Mouse (Mus musculus): ENCODE measurements around the gene Rtf1. TPM values are rescaled to one million over a fixed set of nuclear protein-coding genes. Genes with fewer than 3 reads are reported as not detected.
"Not testable (repeated sequence)": the region's sequence is repeated elsewhere in the genome, so short reads cannot be mapped to it uniquely, and the experiment has no call there.

Gene Rtf1
- polyA plus RNA-seq, 1 experiment from 2014 or later = 39.0 TPM

- H3K4me1 ChIP-seq (ENCODE audit: control insufficient read depth, insufficient read depth, low read length) = no peaks in the 10 kb centered on the region
- ATAC-seq (ENCODE audit: insufficient number of reproducible peaks, insufficient read depth, low FRiP score, low read depth) = no peak
- H3K9ac ChIP-seq (replicated peaks; ENCODE audit: low read depth, low read length) = no peak overlapping the region
- no peaks in the 10 kb centered on the region for H3K9me3 ChIP-seq (ENCODE audit: control insufficient read depth, low read depth, low read length)
- no peak overlapping the region for H3K4me2 ChIP-seq (replicated peaks; ENCODE audit: low read depth, low read length)
- no peaks in the 10 kb centered on the region for H3K27me3 ChIP-seq (ENCODE audit: control insufficient read depth, insufficient read depth, low read length)
- no peak overlapping the region for H3K27ac ChIP-seq (ENCODE audit: low read length)
- WGBS = 87% methylated on average over 2 of the region's 2 CpGs
- no peak overlapping the region for H3K4me3 ChIP-seq (ENCODE audit: low read depth, low read length)
- H3K36me3 ChIP-seq (ENCODE audit: control insufficient read depth, insufficient read depth, low read length) = peaks cover 36% of the 10 kb centered on the region
Observed at GRCm38 (mm10) chr2:119703171-119703570, 28.3 kb downstream of the Rtf1 start.

- no peak for ATAC-seq (ENCODE audit: insufficient number of reproducible peaks, insufficient read depth, low FRiP score, low read depth)
- no peaks in the 10 kb centered on the region for H3K9me3 ChIP-seq (ENCODE audit: control insufficient read depth, low read depth, low read length)
- H3K4me2 ChIP-seq (replicated peaks; ENCODE audit: low read depth, low read length) = no peak overlapping the region
- no peak overlapping the region for H3K4me3 ChIP-seq (ENCODE audit: low read depth, low read length)
- peaks cover 44% of the 10 kb centered on the region for H3K36me3 ChIP-seq (ENCODE audit: control insufficient read depth, insufficient read depth, low read length)
- H3K4me1 ChIP-seq (ENCODE audit: control insufficient read depth, insufficient read depth, low read length) = no peaks in the 10 kb centered on the region
- no peak overlapping the region for H3K9ac ChIP-seq (replicated peaks; ENCODE audit: low read depth, low read length)
- no peaks in the 10 kb centered on the region for H3K27me3 ChIP-seq (ENCODE audit: control insufficient read depth, insufficient read depth, low read length)
- H3K27ac ChIP-seq (ENCODE audit: low read length) = no peak overlapping the region
- WGBS = 77% methylated on average over 3 of the region's 3 CpGs
Observed at GRCm38 (mm10) chr2:119707676-119708075, 32.8 kb downstream of the Rtf1 start.

GRCm38 (mm10) chr2:119710011-119710410 is 35.1 kb downstream of the Rtf1 start:
- no peaks in the 10 kb centered on the region for H3K4me1 ChIP-seq (ENCODE audit: control insufficient read depth, insufficient read depth, low read length)
- no peak overlapping the region for H3K9ac ChIP-seq (replicated peaks; ENCODE audit: low read depth, low read length)
- no peak overlapping the region for H3K4me3 ChIP-seq (ENCODE audit: low read depth, low read length)
- no peaks in the 10 kb centered on the region for H3K9me3 ChIP-seq (ENCODE audit: control insufficient read depth, low read depth, low read length)
- H3K27me3 ChIP-seq (ENCODE audit: control insufficient read depth, insufficient read depth, low read length) = no peaks in the 10 kb centered on the region
- 95% methylated on average over 3 of the region's 3 CpGs for WGBS
- H3K27ac ChIP-seq (ENCODE audit: low read length) = no peak overlapping the region
- no peak for ATAC-seq (ENCODE audit: insufficient number of reproducible peaks, insufficient read depth, low FRiP score, low read depth)
- H3K4me2 ChIP-seq (replicated peaks; ENCODE audit: low read depth, low read length) = no peak overlapping the region
- peaks cover 45% of the 10 kb centered on the region for H3K36me3 ChIP-seq (ENCODE audit: control insufficient read depth, insufficient read depth, low read length)

GRCm38 (mm10) chr2:119715868-119716267 is 41.0 kb downstream of the Rtf1 start:
- H3K4me1 ChIP-seq (ENCODE audit: control insufficient read depth, insufficient read depth, low read length); H3K27me3 ChIP-seq (ENCODE audit: control insufficient read depth, insufficient read depth, low read length); H3K27ac ChIP-seq (ENCODE audit: low read length); H3K4me3 ChIP-seq (ENCODE audit: low read depth, low read length); H3K9ac ChIP-seq (replicated peaks; ENCODE audit: low read depth, low read length); H3K9me3 ChIP-seq (ENCODE audit: control insufficient read depth, low read depth, low read length); ATAC-seq (ENCODE audit: insufficient number of reproducible peaks, insufficient read depth, low FRiP score, low read depth); H3K4me2 ChIP-seq (replicated peaks; ENCODE audit: low read depth, low read length): not testable (repeated sequence)
- WGBS = 93% methylated on average over 2 of the region's 2 CpGs
- H3K36me3 ChIP-seq (ENCODE audit: control insufficient read depth, insufficient read depth, low read length) = peaks cover 50% of the 10 kb centered on the region

GRCm38 (mm10) chr2:119721070-119721469 is 46.2 kb downstream of the Rtf1 start:
- Histone ChIP-seq H3K4me1 (ENCODE audit: control insufficient read depth, insufficient read depth, low read length) (no peaks in the 10 kb centered on the region), H3K27ac (ENCODE audit: low read length) (no peak overlapping the region), H3K9ac (replicated peaks; ENCODE audit: low read depth, low read length) (no peak overlapping the region), H3K4me3 (ENCODE audit: low read depth, low read length) (no peak overlapping the region), H3K36me3 (ENCODE audit: control insufficient read depth, insufficient read depth, low read length) (peaks cover 66% of the 10 kb centered on the region), H3K9me3 (ENCODE audit: control insufficient read depth, low read depth, low read length) (no peaks in the 10 kb centered on the region), H3K27me3 (ENCODE audit: control insufficient read depth, insufficient read depth, low read length) (no peaks in the 10 kb centered on the region), H3K4me2 (replicated peaks; ENCODE audit: low read depth, low read length) (no peak overlapping the region)
- 96% methylated on average over 8 of the region's 8 CpGs for WGBS
- ATAC-seq (ENCODE audit: insufficient number of reproducible peaks, insufficient read depth, low FRiP score, low read depth) = no peak

- H3K4me3 ChIP-seq (ENCODE audit: low read depth, low read length) = no peak overlapping the region
Observed at GRCm38 (mm10) chr2:119727762-119728416, 53.0 kb downstream of the Rtf1 start.

GRCm38 (mm10) chr2:119730735-119731134 is 55.9 kb downstream of the Rtf1 start:
- Histone ChIP-seq H3K4me1 (ENCODE audit: control insufficient read depth, insufficient read depth, low read length) (no peaks in the 10 kb centered on the region), H3K4me3 (ENCODE audit: low read depth, low read length) (no peak overlapping the region), H3K9me3 (ENCODE audit: control insufficient read depth, low read depth, low read length) (no peaks in the 10 kb centered on the region), H3K27ac (ENCODE audit: low read length) (no peak overlapping the region), H3K36me3 (ENCODE audit: control insufficient read depth, insufficient read depth, low read length) (peaks cover 70% of the 10 kb centered on the region), H3K9ac (replicated peaks; ENCODE audit: low read depth, low read length) (no peak overlapping the region), H3K27me3 (ENCODE audit: control insufficient read depth, insufficient read depth, low read length) (no peaks in the 10 kb centered on the region), H3K4me2 (replicated peaks; ENCODE audit: low read depth, low read length) (no peak overlapping the region)
- WGBS = 78% methylated on average over 4 of the region's 4 CpGs
- ATAC-seq (ENCODE audit: insufficient number of reproducible peaks, insufficient read depth, low FRiP score, low read depth) = no peak

More at GRCm38 (mm10) chr2:119727762-119728416, 53.0 kb downstream of the Rtf1 start:
- Histone ChIP-seq H3K27ac (ENCODE audit: low read length) (no peak overlapping the region), H3K36me3 (ENCODE audit: control insufficient read depth, insufficient read depth, low read length) (peaks cover 80% of the 10 kb centered on the region), H3K9ac (replicated peaks; ENCODE audit: low read depth, low read length) (no peak overlapping the region), H3K4me1 (ENCODE audit: control insufficient read depth, insufficient read depth, low read length) (no peaks in the 10 kb centered on the region), H3K27me3 (ENCODE audit: control insufficient read depth, insufficient read depth, low read length) (no peaks in the 10 kb centered on the region), H3K9me3 (ENCODE audit: control insufficient read depth, low read depth, low read length) (no peaks in the 10 kb centered on the region), H3K4me2 (replicated peaks; ENCODE audit: low read depth, low read length) (no peak overlapping the region)
- WGBS = 90% methylated on average over 3 of the region's 3 CpGs
- no peak for ATAC-seq (ENCODE audit: insufficient number of reproducible peaks, insufficient read depth, low FRiP score, low read depth)

GRCm38 (mm10) chr2:119737124-119737523 is 62.3 kb downstream of the Rtf1 start:
- Histone ChIP-seq H3K27me3 (ENCODE audit: control insufficient read depth, insufficient read depth, low read length) (no peaks in the 10 kb centered on the region; the same call in 1 of the 2 replicates), H3K9me3 (ENCODE audit: control insufficient read depth, low read depth, low read length) (no peaks in the 10 kb centered on the region), H3K36me3 (ENCODE audit: control insufficient read depth, insufficient read depth, low read length) (peaks cover 15% of the 10 kb centered on the region), H3K27ac (ENCODE audit: low read length) (no peak overlapping the region), H3K4me3 (ENCODE audit: low read depth, low read length) (no peak overlapping the region), H3K4me1 (ENCODE audit: control insufficient read depth, insufficient read depth, low read length) (peaks cover 11% of the 10 kb centered on the region; the same call in 1 of the 2 replicates), H3K9ac (replicated peaks; ENCODE audit: low read depth, low read length) (no peak overlapping the region), H3K4me2 (replicated peaks; ENCODE audit: low read depth, low read length) (no peak overlapping the region)
- 21% methylated on average over 12 of the region's 12 CpGs for WGBS
- no peak for ATAC-seq (ENCODE audit: insufficient number of reproducible peaks, insufficient read depth, low FRiP score, low read depth)

GRCm38 (mm10) chr2:119740567-119740966 is 65.7 kb downstream of the Rtf1 start:
- H3K4me1 ChIP-seq (ENCODE audit: control insufficient read depth, insufficient read depth, low read length) = peaks cover 27% of the 10 kb centered on the region; the same call in 1 of the 2 replicates
- H3K27me3 ChIP-seq (ENCODE audit: control insufficient read depth, insufficient read depth, low read length) = peaks cover 10% of the 10 kb centered on the region

More at GRCm38 (mm10) chr2:119740567-119740966, 65.7 kb downstream of the Rtf1 start:
- 19% methylated on average over 2 of the region's 2 CpGs for WGBS
- no peaks in the 10 kb centered on the region for H3K36me3 ChIP-seq (ENCODE audit: control insufficient read depth, insufficient read depth, low read length)
- peak overlapping the region; percentile 93; the same call in 1 of the 2 replicates for H3K27ac ChIP-seq (ENCODE audit: low read length)
- no peak overlapping the region for H3K4me3 ChIP-seq (ENCODE audit: low read depth, low read length)
- peak overlapping the region; percentile 100; the same call in 1 of the 2 replicates for H3K4me2 ChIP-seq (replicated peaks; ENCODE audit: low read depth, low read length)
- H3K9me3 ChIP-seq (ENCODE audit: control insufficient read depth, low read depth, low read length) = no peaks in the 10 kb centered on the region
- no peak for ATAC-seq (ENCODE audit: insufficient number of reproducible peaks, insufficient read depth, low FRiP score, low read depth)
- no peak overlapping the region for H3K9ac ChIP-seq (replicated peaks; ENCODE audit: low read depth, low read length)

Measured in stomach, embryonic 14.5 days (tissue).